1 mouse cellular context compared by ENCODE assay signal in genomic region chr16:11316748-11317147, GRCm38 (mm10).
A peak's percentile ranks its signal among the peaks of the same experiment; 100 is the strongest.
TF ChIP-seq lines count a peak whose summit lies in the region.

No protein-coding gene starts in this region.

TF ChIP-seq in CH12.LX, 34 proteins besides CTCF, POLR2A, EP300 and RAD21:
- TF ChIP-seq ZC3H11A (IDR thresholded peaks at IDR 0.05; ENCODE audit: low read depth, low read length) (peak; percentile 6; the same call in 1 of the 2 replicates), SMC3 (IDR thresholded peaks at IDR 0.05; ENCODE audit: low read depth, low read length) (peak; percentile 72), NRF1 (IDR thresholded peaks at IDR 0.05; ENCODE audit: low read depth, low read length) (no peak)
